Mouse (Mus musculus): ENCODE data around the gene Prkg2.

DNA sequence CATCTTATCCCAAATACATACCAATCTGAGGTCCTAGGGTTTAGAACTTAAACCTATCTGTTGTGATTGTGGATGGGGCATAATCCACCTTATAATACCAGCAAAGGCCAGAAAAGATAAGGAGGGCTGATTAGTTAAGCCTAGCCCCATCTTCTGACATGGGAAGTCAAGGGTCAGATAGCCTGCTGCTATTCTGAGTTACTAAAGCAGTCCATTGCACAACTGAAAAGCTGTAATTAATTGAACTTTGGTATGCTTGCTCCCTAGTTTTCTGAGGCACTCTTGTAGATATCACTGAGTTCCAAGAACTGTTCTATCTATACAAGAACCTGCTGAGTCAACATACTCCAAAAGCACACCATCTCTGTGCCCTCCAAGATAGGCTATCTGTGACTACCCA is 25.4 kb upstream of the Prkg2 start:
- TF ChIP-seq POLR2A (IDR thresholded peaks at IDR 0.05; ENCODE audit: borderline replicate concordance, extremely low read depth, low read depth, low read length) (no peak), CTCF (IDR thresholded peaks at IDR 0.05; ENCODE audit: insufficient read depth, low read length) (no peak)

Measured in lung, adult 2 months (tissue).